Mouse (Mus musculus) liver, adult (tissue): ENCODE measurements around the gene Depdc1b.

Source experiments
- GATA4 ChIP-seq: IDR thresholded peaks from 2 replicates; pipeline ENCODE4 v1.6.1; 2014; ENCODE audit warnings: mild to moderate bottlenecking, low read length; ENCODE audit not compliant: insufficient replicate concordance

Gene Depdc1b

GRCm38 (mm10) chr13:108429623-108430022 lies 113.5 kb downstream of the Depdc1b start:
- no peak for TF ChIP-seq GATA4

GRCm38 (mm10) chr13:108431776-108432175 lies 115.6 kb downstream of the Depdc1b start:
- no peak for TF ChIP-seq GATA4

- TF ChIP-seq GATA4: no peak
Observed at GRCm38 (mm10) chr13:108435687-108436086, 119.6 kb downstream of the Depdc1b start.

- no peak for TF ChIP-seq GATA4
Observed at GRCm38 (mm10) chr13:108437424-108437823, 121.3 kb downstream of the Depdc1b start.

- TF ChIP-seq GATA4: no peak
Observed at GRCm38 (mm10) chr13:108439012-108439411, 122.9 kb downstream of the Depdc1b start.

GRCm38 (mm10) chr13:108448348-108448931 lies 132.3 kb downstream of the Depdc1b start:
- TF ChIP-seq GATA4: no peak

GRCm38 (mm10) chr13:108449116-108450097 lies 133.3 kb downstream of the Depdc1b start, which contains the start of gene Pde4d:
TSS of gene Pde4d (plus strand) at chr13:108449948.
- TF ChIP-seq GATA4: no peak

- TF ChIP-seq GATA4: no peak
Observed at GRCm38 (mm10) chr13:108451122-108451521, 135.0 kb downstream of the Depdc1b start.

GRCm38 (mm10) chr13:108453064-108453919 lies 137.2 kb downstream of the Depdc1b start:
- TF ChIP-seq GATA4: no peak
